Mouse (Mus musculus) stomach, embryonic 16.5 days (tissue): Measurements from ENCODE around the gene Gm13288. TPM values are rescaled to one million over a fixed set of nuclear protein-coding genes. Genes with fewer than 3 reads are reported as not detected.

Experiments used
- polyA plus RNA-seq: library from polyadenylated mRNA; unstranded; fragments of >200 nt; fragmentation: Nextera tagmentation; extraction: Ambion mirVana; gene quantifications from 2 replicates; pipeline ENCODE4 v1.2.1, GENCODE M21; 2015

Gene Gm13288
- polyA plus RNA-seq, 1 experiment from 2014 or later: 0.06 TPM

Other genes starting within 250 kb of the Gm13288 start
- gene Ifna15, start 247.3 kb upstream of the Gm13288 start, polyA plus RNA-seq: not detected in 2 replicates
- gene Ifna14, start 233.7 kb upstream of the Gm13288 start, polyA plus RNA-seq: not detected in 2 replicates
- gene Ifna9, start 213.1 kb upstream of the Gm13288 start, polyA plus RNA-seq: not detected in 2 replicates
- gene Ifna12, start 202.2 kb upstream of the Gm13288 start, polyA plus RNA-seq: not detected in 2 replicates
- not detected in 2 replicates for gene C87499, start 171.1 kb upstream of the Gm13288 start, polyA plus RNA-seq
- gene Ifna13, start 161.1 kb upstream of the Gm13288 start, polyA plus RNA-seq: not detected in 2 replicates
- gene Ifna16, start 128.6 kb upstream of the Gm13288 start, polyA plus RNA-seq: not detected in 2 replicates
- not detected in 2 replicates for gene Ifna2, start 121.6 kb upstream of the Gm13288 start, polyA plus RNA-seq
- gene Ifnab, start 114.2 kb upstream of the Gm13288 start, polyA plus RNA-seq: not detected in 2 replicates
- 0.36 and 0.51 TPM in 2 replicates for gene Gm26566, start 83.7 kb upstream of the Gm13288 start, polyA plus RNA-seq
- gene Klhl9, start 83.1 kb upstream of the Gm13288 start, polyA plus RNA-seq: 83.6 and 87.9 TPM in 2 replicates
- not detected in 2 replicates for gene Gm13271, start 50.7 kb upstream of the Gm13288 start, polyA plus RNA-seq
- 0.19 and 0.26 TPM in 2 replicates for gene Gm13283, start 45.4 kb upstream of the Gm13288 start, polyA plus RNA-seq
- 0.59 and 0.89 TPM in 2 replicates for gene Gm13290, start 31.7 kb upstream of the Gm13288 start, polyA plus RNA-seq
- not detected in 2 replicates for gene Gm13289, start 28.6 kb upstream of the Gm13288 start, polyA plus RNA-seq
- gene Gm13272, start 25.7 kb upstream of the Gm13288 start, polyA plus RNA-seq: 0.28 TPM in 1 of 2 replicates, not detected in the other
- gene Ifnz, start 23.4 kb upstream of the Gm13288 start, polyA plus RNA-seq: 0.48 TPM in 1 of 2 replicates, not detected in the other
- not detected in 2 replicates for gene Gm13276, start 19.8 kb upstream of the Gm13288 start, polyA plus RNA-seq
- not detected in 2 replicates for gene Gm13277, start 16.9 kb upstream of the Gm13288 start, polyA plus RNA-seq
- not detected in 2 replicates for gene Gm13278, start 14.0 kb upstream of the Gm13288 start, polyA plus RNA-seq
- gene Gm13275, start 11.0 kb upstream of the Gm13288 start, polyA plus RNA-seq: not detected in 2 replicates
- gene Gm13279, start 8.1 kb upstream of the Gm13288 start, polyA plus RNA-seq: not detected in 2 replicates
- gene Gm13285, start 5.9 kb upstream of the Gm13288 start, polyA plus RNA-seq: 0.70 and 1.1 TPM in 2 replicates
- gene Gm13287, start 2.3 kb upstream of the Gm13288 start, polyA plus RNA-seq: not detected in 2 replicates
- gene Ifna7, start 10.7 kb downstream of the Gm13288 start, polyA plus RNA-seq: not detected in 2 replicates
- gene Ifna11, start 14.4 kb downstream of the Gm13288 start, polyA plus RNA-seq: not detected in 2 replicates
- not detected in 2 replicates for gene Ifna6, start 21.9 kb downstream of the Gm13288 start, polyA plus RNA-seq
- gene Ifna5, start 30.0 kb downstream of the Gm13288 start, polyA plus RNA-seq: not detected in 2 replicates
- gene Ifna4, start 36.3 kb downstream of the Gm13288 start, polyA plus RNA-seq: not detected in 2 replicates
- not detected in 2 replicates for gene Ifna1, start 44.6 kb downstream of the Gm13288 start, polyA plus RNA-seq
- not detected in 2 replicates for gene Ifne, start 74.7 kb downstream of the Gm13288 start, polyA plus RNA-seq